Mouse (Mus musculus): ENCODE results near the gene Nr2c2ap. TPM values are rescaled to one million over a fixed set of nuclear protein-coding genes. Genes with fewer than 3 reads are reported as not detected.

Nr2c2ap gene
- polyA plus RNA-seq, 1 experiment from 2014 or later, result 17.4 TPM

Small RNA genes lying within 50 kb of the gene (microRNA-seq; reads per million reads assigned to microRNA genes)
- not detected for gene Mir7066

Other genes with a start within 250 kb of the Nr2c2ap start
- 0.03 and 0.06 TPM in 2 replicates for gene Cilp2, start 243.6 kb upstream of the Nr2c2ap start, polyA plus RNA-seq (2015; fragmentation: Nextera tagmentation; extraction: Ambion mirVana)
- 2.1 TPM in 2 replicates for gene Tssk6, start 229.1 kb upstream of the Nr2c2ap start, polyA plus RNA-seq (2015; fragmentation: Nextera tagmentation; extraction: Ambion mirVana)
- gene Ndufa13, start 228.8 kb upstream of the Nr2c2ap start, polyA plus RNA-seq (2015; fragmentation: Nextera tagmentation; extraction: Ambion mirVana), result 89.7 and 96.9 TPM in 2 replicates
- 0.51 and 0.54 TPM in 2 replicates for gene Yjefn3, start 228.6 kb upstream of the Nr2c2ap start, polyA plus RNA-seq (2015; fragmentation: Nextera tagmentation; extraction: Ambion mirVana)
- gene Gatad2a, start 134.9 kb upstream of the Nr2c2ap start, polyA plus RNA-seq (2015; fragmentation: Nextera tagmentation; extraction: Ambion mirVana), result 28.0 and 32.2 TPM in 2 replicates
- 23.0 and 25.6 TPM in 2 replicates for gene Mau2, start 88.6 kb upstream of the Nr2c2ap start, polyA plus RNA-seq (2015; fragmentation: Nextera tagmentation; extraction: Ambion mirVana)
- gene Sugp1, start 88.5 kb upstream of the Nr2c2ap start, polyA plus RNA-seq (2015; fragmentation: Nextera tagmentation; extraction: Ambion mirVana), result 15.3 and 16.2 TPM in 2 replicates
- gene Tm6sf2, start 58.4 kb upstream of the Nr2c2ap start, polyA plus RNA-seq (2015; fragmentation: Nextera tagmentation; extraction: Ambion mirVana), result 1.6 and 2.3 TPM in 2 replicates
- gene Hapln4, start 47.9 kb upstream of the Nr2c2ap start, polyA plus RNA-seq (2015; fragmentation: Nextera tagmentation; extraction: Ambion mirVana), result 0.05 and 0.06 TPM in 2 replicates
- 0.02 and 0.03 TPM in 2 replicates for gene Ncan, start 10.5 kb upstream of the Nr2c2ap start, polyA plus RNA-seq (2015; fragmentation: Nextera tagmentation; extraction: Ambion mirVana)
- 6.5 and 7.3 TPM in 2 replicates for gene Rfxank, start 7.8 kb downstream of the Nr2c2ap start, polyA plus RNA-seq (2015; fragmentation: Nextera tagmentation; extraction: Ambion mirVana)
- gene Borcs8, start 8.2 kb downstream of the Nr2c2ap start, polyA plus RNA-seq (2015; fragmentation: Nextera tagmentation; extraction: Ambion mirVana), result 22.4 and 25.7 TPM in 2 replicates
- gene Mef2b, start 8.4 kb downstream of the Nr2c2ap start, polyA plus RNA-seq (2015; fragmentation: Nextera tagmentation; extraction: Ambion mirVana), result not detected in 2 replicates
- 28.1 and 31.9 TPM in 2 replicates for gene Tmem161a, start 41.0 kb downstream of the Nr2c2ap start, polyA plus RNA-seq (2015; fragmentation: Nextera tagmentation; extraction: Ambion mirVana)
- gene Slc25a42, start 81.0 kb downstream of the Nr2c2ap start, polyA plus RNA-seq (2015; fragmentation: Nextera tagmentation; extraction: Ambion mirVana), result 8.0 and 9.2 TPM in 2 replicates
- gene Sugp2, start 102.9 kb downstream of the Nr2c2ap start, polyA plus RNA-seq (2015; fragmentation: Nextera tagmentation; extraction: Ambion mirVana), result 10.9 and 11.7 TPM in 2 replicates
- 12.4 and 15.2 TPM in 2 replicates for gene Armc6, start 103.1 kb downstream of the Nr2c2ap start, polyA plus RNA-seq (2015; fragmentation: Nextera tagmentation; extraction: Ambion mirVana)
- 4.9 and 5.9 TPM in 2 replicates for gene Homer3, start 151.5 kb downstream of the Nr2c2ap start, polyA plus RNA-seq (2015; fragmentation: Nextera tagmentation; extraction: Ambion mirVana)
- 19.5 and 22.4 TPM in 2 replicates for gene Ddx49, start 171.2 kb downstream of the Nr2c2ap start, polyA plus RNA-seq (2015; fragmentation: Nextera tagmentation; extraction: Ambion mirVana)
- gene Cope, start 171.2 kb downstream of the Nr2c2ap start, polyA plus RNA-seq (2015; fragmentation: Nextera tagmentation; extraction: Ambion mirVana), result 190 and 246 TPM in 2 replicates
- 0.13 and 0.25 TPM in 2 replicates for gene Cers1, start 184.4 kb downstream of the Nr2c2ap start, polyA plus RNA-seq (2015; fragmentation: Nextera tagmentation; extraction: Ambion mirVana)
- gene Gdf1, start 198.5 kb downstream of the Nr2c2ap start, polyA plus RNA-seq (2015; fragmentation: Nextera tagmentation; extraction: Ambion mirVana), result 0.10 and 0.26 TPM in 2 replicates
- 9.7 and 10.6 TPM in 2 replicates for gene Upf1, start 221.9 kb downstream of the Nr2c2ap start, polyA plus RNA-seq (2015; fragmentation: Nextera tagmentation; extraction: Ambion mirVana)
- gene Comp, start 242.2 kb downstream of the Nr2c2ap start, polyA plus RNA-seq (2015; fragmentation: Nextera tagmentation; extraction: Ambion mirVana), result 1.3 and 2.1 TPM in 2 replicates